Mouse (Mus musculus): ENCODE results near the gene Dnajb9.

GRCm38 (mm10) chr12:44177038-44177355, 33.1 kb downstream of the Dnajb9 start:
- no peak for TF ChIP-seq CTCF (IDR thresholded peaks at IDR 0.05; ENCODE audit: borderline replicate concordance, extremely low read depth, insufficient read depth, insufficient read length)
- no peak for TF ChIP-seq POLR2A (IDR thresholded peaks at IDR 0.05; ENCODE audit: borderline replicate concordance, extremely low read depth, insufficient read depth, insufficient read length, poor library complexity, severe bottlenecking)
